Mouse (Mus musculus): ENCODE measurements around the gene Iqcf1.

- TF ChIP-seq CTCF (IDR thresholded peaks at IDR 0.05; ENCODE audit: extremely low read depth, insufficient read depth, low read length) (no peak), POLR2A (IDR thresholded peaks at IDR 0.05; ENCODE audit: extremely low read depth, insufficient read depth, low read length) (no peak)
Measured at GRCm38 (mm10) chr9:106512729-106513450, 13.1 kb downstream of the Iqcf1 start.
